Mouse (Mus musculus) MEL (cell line): ENCODE data around the gene Dcps. TPM values are rescaled to one million over a fixed set of nuclear protein-coding genes. Genes with fewer than 3 reads are reported as not detected.

Experiments used
- DNase-seq: peaks from one replicate; pipeline ENCODE4 v3.0.0; 2011; ENCODE audit warnings: low read depth, low spot score
- H3K27ac ChIP-seq: 2 replicates; pipeline ENCODE4 v1.5.1; 2012; ENCODE audit warnings: low read depth, mild to moderate bottlenecking, control low read depth, low read length, moderate library complexity; ENCODE audit not compliant: control insufficient read depth
- H3K27me3 ChIP-seq, 2 experiments: fragments of 150-350 bp in 1 of 2; sonication (generic) in 1 of 2; 2 replicates each; pipeline ENCODE4 v1.6.1; 2012; ENCODE audit warnings: low read length in 2 of 2, mild to moderate bottlenecking in 2 of 2, improper control_type of control experiment in 1 of 2, moderate library complexity in 1 of 2; ENCODE audit not compliant: insufficient read depth in 2 of 2, control insufficient read depth in 1 of 2
- H3K36me3 ChIP-seq, 2 experiments: 2 replicates each; pipeline ENCODE4 v1.6.1; 2012 to 2014; ENCODE audit warnings: low read length in 2 of 2, improper control_type of control experiment in 1 of 2, inconsistent platforms in 1 of 2, mild to moderate bottlenecking in 1 of 2; ENCODE audit not compliant: insufficient read depth in 2 of 2, control insufficient read depth in 1 of 2
- H3K4me1 ChIP-seq, 2 experiments: fragments of 150-350 bp in 1 of 2; sonication (generic) in 1 of 2; 2 replicates each; pipeline ENCODE4 v1.6.1; 2012; ENCODE audit warnings: low read length in 2 of 2, improper control_type of control experiment in 1 of 2, mild to moderate bottlenecking in 1 of 2; ENCODE audit not compliant: insufficient read depth in 2 of 2, control insufficient read depth in 1 of 2
- H3K4me3 ChIP-seq, 2 experiments: fragments of 150-350 bp in 1 of 2; sonication (generic) in 1 of 2; 2 replicates each; pipeline ENCODE4 v1.5.1; 2012; ENCODE audit warnings: low read depth in 2 of 2, low read length in 2 of 2, mild to moderate bottlenecking in 2 of 2, moderate library complexity in 2 of 2, control low read depth in 1 of 2, improper control_type of control experiment in 1 of 2; ENCODE audit not compliant: control insufficient read depth in 1 of 2, insufficient read depth in 1 of 2
- H3K79me2 ChIP-seq: 2 replicates; pipeline ENCODE4 v1.6.1; 2012; ENCODE audit warnings: mild to moderate bottlenecking, low read length, moderate library complexity; ENCODE audit not compliant: control insufficient read depth, poor library complexity, insufficient read depth
- H3K9ac ChIP-seq: 2 replicates; pipeline ENCODE4 v1.6.1; 2012; ENCODE audit warnings: low read depth, mild to moderate bottlenecking, control low read depth, low read length, moderate library complexity; ENCODE audit not compliant: control insufficient read depth, poor library complexity, severe bottlenecking
- H3K9me3 ChIP-seq: fragments of 150-350 bp; sonication (generic); replicated peaks from 2 replicates; pipeline ENCODE4 v1.6.1; 2012; ENCODE audit warnings: mild to moderate bottlenecking, low read length, improper control_type of control experiment, moderate library complexity; ENCODE audit not compliant: insufficient read depth
- CHD1 ChIP-seq: IDR thresholded peaks from 2 replicates; pipeline ENCODE4 v1.6.1; 2012; ENCODE audit warnings: low read depth, mild to moderate bottlenecking, inconsistent platforms, low read length, improper control_type of control experiment
- CHD2 ChIP-seq: IDR thresholded peaks from 2 replicates; pipeline ENCODE4 v1.6.1; 2011; ENCODE audit warnings: low read length, improper control_type of control experiment
- CTCF ChIP-seq, 3 experiments: IDR thresholded peaks in 2 of 3; conservative IDR thresholded peaks in 1 of 3; 2 replicates each; pipeline ENCODE4 v1.5.1; 2011 to 2012; ENCODE audit warnings: low read length in 3 of 3, low read depth in 2 of 3, mild to moderate bottlenecking in 2 of 3, improper control_type of control experiment in 1 of 3, inconsistent platforms in 1 of 3, mixed read lengths in 1 of 3, moderate library complexity in 1 of 3; ENCODE audit not compliant: control insufficient read depth in 1 of 3, insufficient read depth in 1 of 3, poor library complexity in 1 of 3, severe bottlenecking in 1 of 3
- ELF1 ChIP-seq: IDR thresholded peaks from 2 replicates; pipeline ENCODE4 v1.6.1; 2014; ENCODE audit warnings: low read depth, mild to moderate bottlenecking, inconsistent platforms, low read length, improper control_type of control experiment, moderate library complexity
- EP300 ChIP-seq, 2 experiments: IDR thresholded peaks; 2 replicates each; pipeline ENCODE4 v1.6.1; 2011; ENCODE audit warnings: improper control_type of control experiment in 2 of 2, low read length in 2 of 2, low read depth in 1 of 2, mild to moderate bottlenecking in 1 of 2
- ETS1 ChIP-seq: IDR thresholded peaks from 2 replicates; pipeline ENCODE4 v1.6.1; 2012; ENCODE audit warnings: low read depth, mild to moderate bottlenecking, inconsistent platforms, low read length, improper control_type of control experiment, moderate library complexity
- GATA1 ChIP-seq: IDR thresholded peaks from 2 replicates; pipeline ENCODE4 v1.6.1; 2011; ENCODE audit warnings: low read depth, low read length, improper control_type of control experiment
- HCFC1 ChIP-seq: IDR thresholded peaks from 2 replicates; pipeline ENCODE4 v1.6.1; 2012; ENCODE audit warnings: low read depth, mild to moderate bottlenecking, inconsistent platforms, low read length, improper control_type of control experiment, moderate library complexity
- MAFK ChIP-seq: IDR thresholded peaks from 2 replicates; pipeline ENCODE4 v1.6.1; 2011; ENCODE audit warnings: low read depth, mild to moderate bottlenecking, low read length, improper control_type of control experiment, borderline replicate concordance
- MAZ ChIP-seq: IDR thresholded peaks from 2 replicates; pipeline ENCODE4 v1.6.1; 2012; ENCODE audit warnings: low read depth, mild to moderate bottlenecking, inconsistent platforms, low read length, improper control_type of control experiment
- MEF2A ChIP-seq: IDR thresholded peaks from 2 replicates; pipeline ENCODE4 v1.6.1; 2014; ENCODE audit warnings: low read depth, mild to moderate bottlenecking, inconsistent platforms, low read length, improper control_type of control experiment; ENCODE audit not compliant: poor library complexity, insufficient replicate concordance, severe bottlenecking; ENCODE audit errors: extremely low read depth
- MXI1 ChIP-seq: IDR thresholded peaks from 2 replicates; pipeline ENCODE4 v1.6.1; 2011; ENCODE audit warnings: mild to moderate bottlenecking, low read depth, low read length, improper control_type of control experiment
- NELFE ChIP-seq: IDR thresholded peaks from 2 replicates; pipeline ENCODE4 v1.6.1; 2011; ENCODE audit warnings: low read depth, low read length, improper control_type of control experiment
- NRF1 ChIP-seq: IDR thresholded peaks from 2 replicates; pipeline ENCODE4 v1.6.1; 2014; ENCODE audit warnings: low read depth, mild to moderate bottlenecking, inconsistent platforms, low read length, improper control_type of control experiment, moderate library complexity; ENCODE audit not compliant: poor library complexity, insufficient read depth, severe bottlenecking
- POLR2AphosphoS2 ChIP-seq: IDR thresholded peaks from 2 replicates; pipeline ENCODE4 v1.6.1; 2011; ENCODE audit warnings: low read length, improper control_type of control experiment
- POLR2AphosphoS5 ChIP-seq: IDR thresholded peaks from 2 replicates; pipeline ENCODE4 v1.6.1; 2012; ENCODE audit warnings: low read depth, borderline replicate concordance, mild to moderate bottlenecking, inconsistent platforms, low read length, moderate library complexity, mixed read lengths
- RCOR1 ChIP-seq: IDR thresholded peaks from 2 replicates; pipeline ENCODE4 v1.6.1; 2012; ENCODE audit warnings: low read depth, mild to moderate bottlenecking, inconsistent platforms, low read length, improper control_type of control experiment
- SIN3A ChIP-seq: IDR thresholded peaks from 2 replicates; pipeline ENCODE4 v1.6.1; 2012; ENCODE audit warnings: low read length, improper control_type of control experiment, inconsistent platforms
- SMC3 ChIP-seq: IDR thresholded peaks from 2 replicates; pipeline ENCODE4 v1.6.1; 2011; ENCODE audit warnings: low read depth, low read length, improper control_type of control experiment
- TAL1 ChIP-seq: IDR thresholded peaks from 2 replicates; pipeline ENCODE4 v1.6.1; 2012; ENCODE audit warnings: mild to moderate bottlenecking, inconsistent platforms, low read length, moderate library complexity, mixed read lengths
- TBP ChIP-seq: IDR thresholded peaks from 2 replicates; pipeline ENCODE4 v1.8.0; 2011; ENCODE audit warnings: low read depth, low read length, improper control_type of control experiment
- TCF12 ChIP-seq: IDR thresholded peaks from 2 replicates; pipeline ENCODE4 v1.6.1; 2014; ENCODE audit warnings: low read depth, mild to moderate bottlenecking, inconsistent platforms, low read length, improper control_type of control experiment, moderate library complexity
- UBTF ChIP-seq: IDR thresholded peaks from 2 replicates; pipeline ENCODE4 v1.6.1; 2012; ENCODE audit warnings: low read depth, mild to moderate bottlenecking, inconsistent platforms, low read length, improper control_type of control experiment, moderate library complexity, borderline replicate concordance; ENCODE audit not compliant: insufficient read depth
- USF1 ChIP-seq: IDR thresholded peaks from 2 replicates; pipeline ENCODE4 v1.6.1; 2014; ENCODE audit warnings: low read depth, mild to moderate bottlenecking, inconsistent platforms, low read length, improper control_type of control experiment, moderate library complexity
- USF2 ChIP-seq, 2 experiments: IDR thresholded peaks; 2 replicates each; pipeline ENCODE4 v1.6.1; 2011 to 2012; ENCODE audit warnings: improper control_type of control experiment in 2 of 2, low read length in 2 of 2, borderline replicate concordance in 1 of 2, inconsistent platforms in 1 of 2, low read depth in 1 of 2, mild to moderate bottlenecking in 1 of 2; ENCODE audit not compliant: insufficient read depth in 1 of 2
- ZKSCAN1 ChIP-seq: IDR thresholded peaks from 2 replicates; pipeline ENCODE4 v1.6.1; 2012; ENCODE audit warnings: low read depth, mild to moderate bottlenecking, inconsistent platforms, low read length, improper control_type of control experiment, moderate library complexity
- ZMIZ1 ChIP-seq: IDR thresholded peaks from 2 replicates; pipeline ENCODE4 v1.6.1; 2012; ENCODE audit warnings: low read depth, mild to moderate bottlenecking, inconsistent platforms, low read length, improper control_type of control experiment, moderate library complexity
- ZNF384 ChIP-seq: IDR thresholded peaks from 2 replicates; pipeline ENCODE4 v1.6.1; 2012; ENCODE audit warnings: low read depth, mild to moderate bottlenecking, inconsistent platforms, low read length, improper control_type of control experiment
- polyA plus RNA-seq, 2 experiments: library from polyadenylated mRNA; stranded (reverse) in 1 of 2; unstranded in 1 of 2; fragments of >175 nt in 1 of 2; fragments of >200 nt in 1 of 2; gene quantifications; 2 replicates each; pipeline versions ENCODE4 v1.2.1 to v1.2.4; 2012; ENCODE audit warnings: low replicate concordance in 2 of 2, low read depth in 1 of 2; ENCODE audit not compliant: insufficient read length in 2 of 2, insufficient read depth in 1 of 2, missing spikeins in 1 of 2
- total RNA-seq: library from RNA; depleted of rRNA; stranded (reverse); fragments of 300-350 nt; gene quantifications from 2 replicates; pipeline ENCODE4 v1.2.3, GENCODE M21; 2012

The Dcps gene
- total and polyA plus RNA-seq, 3 experiments = 54.3 to 115 TPM; not detected in 1

DNA sequence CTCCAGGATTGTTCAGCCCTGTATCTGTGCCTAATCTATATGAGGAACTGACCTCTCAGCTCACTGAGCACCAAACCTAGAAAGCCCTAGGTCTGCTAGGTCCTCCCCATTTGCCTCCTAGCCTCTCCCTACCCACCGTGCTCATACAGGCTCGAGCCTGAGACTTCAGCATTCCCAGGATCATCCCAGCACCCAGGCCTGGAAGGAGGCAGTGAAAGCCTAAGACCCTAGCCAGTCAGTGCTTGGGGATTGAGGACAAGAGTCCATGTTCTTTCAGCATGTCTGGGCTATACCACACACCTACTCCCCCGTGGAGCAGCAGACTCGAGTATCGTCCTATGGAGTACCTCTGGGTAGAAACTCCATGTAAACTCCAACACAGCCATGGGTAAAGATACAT lies 68.5 kb downstream of the Dcps start:
- DNase-seq = peak; percentile 17
- H3K36me3 ChIP-seq = peaks cover 0 to 10% of the 10 kb centered on the region in 2 experiments; a peak in 3 of 4 replicates
- TF ChIP-seq NELFE (no peak), UBTF (no peak), CHD2 (no peak), ZKSCAN1 (no peak), MAZ (no peak), CHD1 (no peak), HCFC1 (no peak), USF1 (no peak), MEF2A (no peak), ELF1 (no peak), POLR2AphosphoS2 (no peak), CTCF (IDR thresholded peaks at IDR 0.05 in 2 of 3, conservative IDR thresholded peaks at IDR 0.05 in 1 of 3; ENCODE audit: control insufficient read depth in 1 of 3, insufficient read depth in 1 of 3, low read depth in 2 of 3, low read length in 3 of 3, poor library complexity in 1 of 3, severe bottlenecking in 1 of 3) (no peak), TBP (no peak), POLR2AphosphoS5 (no peak)
- H3K9me3 ChIP-seq = no peaks in the 10 kb centered on the region
- peaks cover 12 to 27% of the 10 kb centered on the region in 2 experiments for H3K4me1 ChIP-seq
- no peak overlapping the region for H3K27ac ChIP-seq
- H3K4me3 ChIP-seq = no peak overlapping the region
- H3K27me3 ChIP-seq = no peaks in the 10 kb centered on the region
- H3K9ac ChIP-seq = no peak overlapping the region
- H3K79me2 ChIP-seq = peaks cover 53% of the 10 kb centered on the region

DNA sequence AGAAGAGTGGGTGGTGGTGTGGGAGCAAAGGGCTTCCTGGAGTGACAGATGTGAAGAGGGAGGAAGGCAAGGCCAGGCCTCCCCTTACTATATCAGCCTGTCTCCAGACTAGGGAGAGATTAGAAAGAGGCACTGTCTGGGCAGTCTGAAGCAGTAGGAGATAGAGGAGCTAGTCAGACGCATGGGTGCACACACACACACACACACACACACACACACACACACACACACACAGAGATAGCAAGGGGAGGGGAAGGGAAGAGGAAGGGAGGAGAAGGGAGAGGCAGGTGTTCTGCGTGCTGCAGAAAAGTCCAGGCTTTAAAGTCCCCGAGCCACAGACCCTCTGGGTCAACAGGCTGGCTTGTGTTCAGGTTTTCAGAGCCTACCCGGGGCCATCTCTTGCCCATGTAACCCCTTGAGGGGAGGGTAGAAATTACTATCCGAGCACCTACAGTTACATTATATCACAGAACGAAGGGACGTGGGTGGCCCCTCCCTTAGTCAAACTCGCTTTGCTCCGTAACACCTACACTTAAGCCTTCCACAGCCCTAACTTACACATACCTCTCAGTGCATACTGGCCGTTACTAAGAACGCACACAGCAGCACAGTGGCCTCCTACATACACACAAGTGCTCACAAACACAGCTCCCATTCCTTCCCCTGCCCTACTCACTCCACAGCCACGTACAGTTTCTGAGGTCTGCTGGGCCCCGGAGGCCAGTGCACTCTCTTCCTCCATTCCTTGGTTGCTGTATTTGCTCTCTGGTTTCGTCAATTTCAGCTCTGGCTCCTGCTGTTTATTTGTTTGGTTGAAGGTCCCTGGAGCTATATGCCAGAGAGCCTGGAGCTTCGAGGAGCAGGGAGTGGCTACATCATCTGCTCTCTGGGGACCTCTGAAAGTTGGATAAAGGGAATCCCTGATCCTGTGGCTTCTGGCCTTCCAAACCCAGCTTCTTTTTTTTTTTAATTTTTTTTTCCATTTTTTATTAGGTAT lies 69.7 kb downstream of the Dcps start:
- H3K27me3 ChIP-seq = no peaks in the 10 kb centered on the region
- peaks cover 0 to 8% of the 10 kb centered on the region in 2 experiments; a peak in 3 of 4 replicates for H3K36me3 ChIP-seq
- no peak overlapping the region for H3K4me3 ChIP-seq
- TF ChIP-seq ETS1 = peak; percentile 56; the same call in 1 of the 2 replicates
- TF ChIP-seq RCOR1 = no peak
- TF ChIP-seq TCF12 = peak; percentile 76; the same call in 1 of the 2 replicates
- TF ChIP-seq USF2 (IDR thresholded peaks at IDR 0.05; ENCODE audit: borderline replicate concordance in 1 of 2, insufficient read depth in 1 of 2, low read depth in 1 of 2, low read length in 2 of 2) = no peak
- no peak for TF ChIP-seq USF1
- TF ChIP-seq ZMIZ1 = no peak
- TF ChIP-seq ZNF384 = no peak
- peak; percentile 24; the same call in 1 of the 2 replicates for TF ChIP-seq HCFC1
- TF ChIP-seq MAZ = peak; percentile 51; the same call in 1 of the 2 replicates
- TF ChIP-seq EP300 (IDR thresholded peaks at IDR 0.05; ENCODE audit: low read depth in 1 of 2, low read length in 2 of 2) = peak; percentile 8 to 67; a peak in 3 of 4 replicates
- no peak for TF ChIP-seq POLR2AphosphoS5
- TF ChIP-seq NRF1 = no peak
- TF ChIP-seq MAFK = no peak
- peak; percentile 28; the same call in 1 of the 2 replicates for TF ChIP-seq SIN3A
- TF ChIP-seq SMC3 = no peak
- TF ChIP-seq MXI1 = peak; percentile 55; the same call in 1 of the 2 replicates
- TF ChIP-seq TAL1 = peak; percentile 38; the same call in 1 of the 2 replicates
- peak; percentile 56 for TF ChIP-seq GATA1
- no peaks in the 10 kb centered on the region for H3K9me3 ChIP-seq
- peak; percentile 77 for DNase-seq
- H3K79me2 ChIP-seq = peaks cover 41% of the 10 kb centered on the region
- H3K9ac ChIP-seq = no peak overlapping the region; the same call in 1 of the 2 replicates
- H3K27ac ChIP-seq = peak overlapping the region; percentile 21; the same call in 1 of the 2 replicates
- H3K4me1 ChIP-seq = peaks cover 12 to 20% of the 10 kb centered on the region in 2 experiments
